Mouse (Mus musculus): ENCODE results near the gene Fmnl1.

Gene Fmnl1

GRCm38 (mm10) chr11:103160738-103161137, 10.2 kb upstream of the Fmnl1 start:
- no peak for DNase-seq (ENCODE audit: low spot score in 2 of 2)

DNA sequence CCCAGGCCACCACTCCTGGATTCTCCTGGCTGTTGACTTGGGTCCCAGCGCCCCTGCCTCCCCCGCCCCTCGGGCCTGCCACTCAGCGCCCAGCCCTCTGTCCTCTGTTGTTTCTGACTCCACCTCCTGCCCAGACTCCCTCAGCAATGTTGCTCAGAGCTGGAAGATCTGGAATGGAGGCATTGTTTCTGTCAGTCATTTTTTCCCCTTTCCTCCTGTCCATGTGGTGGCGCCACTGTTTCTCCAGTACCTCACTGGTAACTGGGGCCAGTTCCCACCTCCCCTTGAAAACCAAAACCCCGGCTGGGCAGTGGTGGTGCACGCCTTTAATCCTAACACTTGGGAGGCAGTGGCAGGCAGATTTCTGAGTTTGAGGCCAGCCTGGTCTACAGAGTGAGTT, 9.5 kb upstream of the Fmnl1 start:
- no peak for DNase-seq (ENCODE audit: low spot score in 2 of 2)

DNA sequence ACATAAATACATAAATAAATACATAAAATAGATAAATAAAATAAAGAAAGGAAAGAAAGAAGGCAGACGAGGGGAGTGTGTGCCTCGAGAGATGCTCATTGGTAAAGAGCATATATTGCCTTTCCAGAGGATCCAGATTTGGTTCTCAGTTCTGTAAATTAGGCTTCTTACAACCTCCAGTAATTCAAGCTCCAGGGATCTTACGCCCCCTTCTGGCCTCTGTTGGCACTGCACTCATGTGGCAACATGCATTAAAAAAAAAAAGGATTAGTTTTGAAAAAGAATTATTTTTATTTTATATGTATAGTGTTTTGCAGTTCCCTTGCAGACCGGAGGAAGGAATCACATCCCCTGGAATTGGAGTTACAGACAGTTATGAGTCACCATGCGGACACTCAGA, 8.8 kb upstream of the Fmnl1 start:
- DNase-seq (ENCODE audit: low spot score in 2 of 2) = peak in 1 of 2 experiments; percentile 74

DNA sequence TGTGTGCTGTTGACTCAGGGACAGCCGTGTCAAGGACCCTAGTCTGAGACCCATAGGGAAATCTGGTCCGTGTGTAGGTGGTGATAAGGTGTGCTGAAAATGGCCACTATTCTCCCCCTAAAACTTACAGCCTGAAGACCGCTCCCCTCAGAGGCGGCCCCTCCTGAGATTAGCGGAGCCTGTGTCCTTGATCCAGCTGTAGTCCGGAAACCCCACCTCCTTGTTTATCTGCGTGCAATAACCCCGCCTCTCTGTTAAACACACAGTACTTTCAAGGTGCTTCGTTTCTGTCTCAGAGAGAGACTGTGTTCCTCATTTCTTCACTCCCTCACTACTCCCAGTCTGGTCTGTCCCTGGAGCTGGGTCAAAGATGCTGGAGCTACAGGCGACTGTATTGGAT, 6.5 kb upstream of the Fmnl1 start:
- no peak for DNase-seq (ENCODE audit: low spot score in 2 of 2)

DNA sequence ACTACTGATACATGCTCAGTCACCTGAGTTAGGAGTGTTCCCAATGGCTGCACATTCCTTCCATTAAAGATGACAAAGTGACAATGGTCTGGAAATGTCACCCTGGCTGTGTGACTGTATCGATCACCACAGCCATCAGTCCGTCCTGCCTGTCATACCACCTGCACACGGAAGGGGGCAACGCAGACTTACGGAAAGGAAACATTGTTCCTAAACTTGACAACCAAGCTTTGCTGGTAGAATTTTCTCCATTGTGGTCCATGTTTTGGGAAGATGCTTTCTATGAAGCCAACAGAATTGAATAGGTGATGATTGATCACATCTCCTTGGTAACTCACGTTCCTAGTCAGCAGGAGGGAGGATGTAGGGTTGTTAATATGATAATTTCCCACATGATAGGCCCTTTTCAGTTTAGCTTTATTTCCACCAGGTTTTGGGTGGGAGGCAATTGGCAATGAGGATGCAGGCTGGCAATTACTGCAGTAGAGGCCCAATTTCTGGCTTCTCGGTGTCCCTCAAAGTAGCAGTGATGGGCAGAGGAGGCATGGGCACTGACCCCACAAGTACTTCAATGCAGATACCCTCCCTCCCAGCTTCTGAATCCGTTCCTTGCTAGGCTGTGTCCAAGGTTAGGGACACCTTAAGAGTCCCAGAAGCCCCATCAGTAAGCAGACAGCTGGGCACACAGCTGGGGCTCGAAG, 2.1 kb upstream of the Fmnl1 start:
- peak in 1 of 2 experiments; percentile 79 for DNase-seq (ENCODE audit: low spot score in 2 of 2)

DNA sequence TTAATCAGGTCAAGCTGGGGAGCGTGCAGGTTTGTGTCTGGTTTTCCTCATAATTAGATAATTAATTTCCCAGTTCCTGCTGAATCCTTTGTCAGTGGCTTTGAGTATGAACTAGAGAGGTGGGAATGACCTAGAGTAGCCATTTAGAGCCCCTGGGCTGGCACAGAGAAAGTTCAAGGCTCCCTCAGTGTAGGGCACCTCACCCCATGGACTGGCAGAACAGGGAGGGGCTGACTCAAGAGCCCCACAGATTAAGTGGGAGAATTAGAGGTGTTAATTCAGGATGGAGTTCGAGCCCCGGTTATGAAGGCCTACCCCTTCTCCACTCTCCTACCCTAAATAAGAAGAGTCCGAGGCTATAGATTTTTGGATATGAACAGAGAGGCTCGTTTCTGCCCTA, 1.2 kb upstream of the Fmnl1 start:
- DNase-seq (ENCODE audit: low spot score in 2 of 2) = no peak

DNA sequence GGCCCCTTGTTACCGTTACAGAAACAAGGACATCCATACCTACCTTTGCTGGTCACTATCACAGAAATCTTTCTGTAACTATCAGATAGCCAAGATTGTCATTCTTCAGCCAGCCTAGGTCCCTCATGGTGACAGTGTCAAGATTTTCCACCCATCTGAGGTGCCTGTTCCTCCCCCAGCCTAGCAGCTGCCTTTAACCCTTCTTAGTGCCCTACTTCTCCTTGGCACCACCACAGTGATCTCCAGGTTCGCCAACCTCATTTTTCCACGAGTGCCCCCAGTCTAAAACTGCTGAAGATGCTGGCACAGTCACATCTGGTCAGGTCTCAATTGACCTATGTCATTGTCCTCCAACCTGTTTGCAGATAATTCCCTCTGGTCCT, 805 bp upstream of the Fmnl1 start:
- DNase-seq (ENCODE audit: low spot score in 2 of 2) = no peak

DNA sequence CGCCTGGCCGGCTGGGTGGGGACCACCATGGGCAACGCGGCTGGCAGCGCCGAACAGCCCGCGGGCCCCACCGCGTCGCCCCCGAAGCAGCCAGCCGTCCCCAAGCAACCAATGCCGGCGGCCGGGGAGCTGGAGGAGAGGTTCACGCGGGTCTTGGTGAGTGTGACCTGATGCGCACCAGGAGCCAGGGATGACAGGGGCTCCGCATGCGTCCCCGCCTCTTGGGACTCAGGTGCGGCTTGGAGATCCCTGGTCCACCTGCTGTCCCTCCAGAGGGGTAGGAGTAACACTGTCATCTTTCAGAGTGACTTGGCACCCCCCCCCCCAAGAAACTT, 346 bp downstream of the Fmnl1 start:
- no peak for DNase-seq (ENCODE audit: low spot score in 2 of 2)

GRCm38 (mm10) chr11:103171703-103172391, 940 bp downstream of the Fmnl1 start:
- DNase-seq (ENCODE audit: low spot score in 2 of 2) = no peak

GRCm38 (mm10) chr11:103172392-103173040, 1.6 kb downstream of the Fmnl1 start:
- DNase-seq (ENCODE audit: low spot score in 2 of 2) = peak in 1 of 2 experiments; percentile 21

DNA sequence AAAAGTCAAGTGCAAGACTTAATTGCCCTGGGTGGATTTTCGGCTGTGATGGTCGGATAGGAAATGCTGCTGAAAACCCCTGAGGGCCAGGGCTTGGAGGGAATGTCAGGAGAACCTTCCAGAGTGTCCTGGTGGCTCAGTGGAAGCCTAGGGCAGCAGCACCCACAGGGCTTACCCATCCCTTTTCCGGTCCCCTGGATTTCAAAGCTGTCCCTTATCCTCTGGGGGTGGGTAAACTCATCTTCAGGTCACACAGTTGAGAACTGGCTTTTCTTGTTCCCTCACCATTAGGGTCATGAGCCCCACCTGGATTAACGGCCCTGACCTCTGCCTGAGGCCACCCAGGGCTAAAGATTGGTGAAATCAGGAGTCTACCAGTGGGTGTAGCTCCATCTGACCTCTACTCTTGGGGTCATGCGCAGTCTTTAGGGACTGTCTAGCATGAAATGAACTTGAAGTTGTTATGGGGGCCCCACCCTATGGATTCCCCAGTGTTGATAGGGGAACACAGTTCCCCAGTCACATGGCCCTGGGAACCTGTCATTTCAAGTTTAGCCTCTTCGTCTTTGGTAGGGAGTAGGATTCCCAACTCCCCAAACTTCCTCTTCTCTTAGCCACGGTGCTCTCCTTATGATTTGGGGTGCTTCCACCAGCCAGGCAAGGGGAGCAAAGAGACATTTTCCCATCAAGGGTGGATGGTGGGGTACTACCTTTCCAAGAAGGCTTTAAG, 2.3 kb downstream of the Fmnl1 start:
- no peak for DNase-seq (ENCODE audit: low spot score in 2 of 2)

GRCm38 (mm10) chr11:103173771-103174344, 3.0 kb downstream of the Fmnl1 start:
- DNase-seq (ENCODE audit: low spot score in 2 of 2) = peak in 1 of 2 experiments; percentile 25

GRCm38 (mm10) chr11:103174411-103174832, 3.5 kb downstream of the Fmnl1 start:
- no peak for DNase-seq (ENCODE audit: low spot score in 2 of 2)

DNA sequence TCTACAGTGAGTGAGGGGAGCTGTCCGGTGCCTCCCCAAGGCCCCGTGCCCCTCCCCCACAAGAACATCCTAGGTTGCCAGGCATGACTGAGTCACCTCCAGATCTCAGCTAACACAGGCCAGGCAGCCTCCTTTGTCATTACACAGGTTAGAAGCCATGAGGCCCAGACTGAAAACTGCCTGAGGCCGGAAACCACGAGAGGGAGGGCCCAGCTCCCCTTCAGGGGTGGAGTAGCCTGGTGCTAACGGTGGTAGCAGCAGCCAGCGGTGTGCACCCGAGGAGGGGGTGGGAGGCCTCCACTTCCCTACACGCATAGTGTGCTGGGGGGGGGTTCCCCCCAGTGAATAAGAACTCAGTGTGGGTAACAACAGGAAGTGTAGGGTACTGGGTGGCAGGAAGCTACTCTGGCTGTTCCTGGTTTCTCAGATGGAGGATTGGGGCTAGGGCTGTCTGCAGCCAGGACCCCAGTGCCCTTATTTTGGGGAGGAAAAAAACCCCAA, 4.0 kb downstream of the Fmnl1 start:
- peak; percentile 57 to 87 for DNase-seq (ENCODE audit: low spot score in 2 of 2)

DNA sequence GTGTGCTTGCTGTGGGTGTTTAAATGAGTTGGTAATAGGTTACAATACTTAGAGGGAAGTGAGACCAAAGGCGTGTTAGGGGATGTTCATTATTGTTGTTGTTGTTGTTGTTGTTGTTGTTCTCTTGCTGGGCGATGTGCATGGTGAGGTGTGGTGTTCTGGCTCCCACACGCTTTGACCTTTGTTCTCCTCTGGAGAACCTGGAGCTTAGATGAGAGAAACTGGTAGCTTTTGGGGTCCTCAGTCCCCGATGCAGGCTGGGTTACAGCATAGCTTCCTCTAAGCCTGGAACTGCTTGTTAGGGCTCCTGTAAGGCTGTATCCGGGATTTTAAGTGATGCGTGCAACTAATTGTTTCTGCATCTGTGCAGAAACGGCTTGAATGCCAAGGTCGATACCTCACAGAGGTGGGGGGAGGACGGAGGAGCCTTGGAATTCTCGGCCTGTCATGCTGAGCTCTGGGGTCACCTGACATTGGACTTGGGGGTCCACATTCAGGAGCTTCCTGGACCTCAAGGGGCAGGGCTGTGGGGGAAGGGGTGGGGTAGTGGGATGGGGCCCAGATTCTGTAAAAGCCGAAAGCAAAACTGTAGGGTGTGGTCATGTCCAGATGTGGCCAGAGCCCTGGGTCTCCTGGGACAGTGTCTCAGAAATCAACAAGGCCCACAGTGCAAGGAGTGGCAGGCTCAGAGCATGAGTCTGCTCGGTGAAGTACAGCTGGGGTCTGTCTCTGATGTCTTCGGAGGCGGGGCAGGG, 5.0 kb downstream of the Fmnl1 start:
- no peak for DNase-seq (ENCODE audit: low spot score in 2 of 2)

- no peak for DNase-seq (ENCODE audit: low spot score in 2 of 2)
These were observed 5.6 kb downstream of the Fmnl1 start for GRCm38 (mm10) chr11:103176510-103176909.

DNA sequence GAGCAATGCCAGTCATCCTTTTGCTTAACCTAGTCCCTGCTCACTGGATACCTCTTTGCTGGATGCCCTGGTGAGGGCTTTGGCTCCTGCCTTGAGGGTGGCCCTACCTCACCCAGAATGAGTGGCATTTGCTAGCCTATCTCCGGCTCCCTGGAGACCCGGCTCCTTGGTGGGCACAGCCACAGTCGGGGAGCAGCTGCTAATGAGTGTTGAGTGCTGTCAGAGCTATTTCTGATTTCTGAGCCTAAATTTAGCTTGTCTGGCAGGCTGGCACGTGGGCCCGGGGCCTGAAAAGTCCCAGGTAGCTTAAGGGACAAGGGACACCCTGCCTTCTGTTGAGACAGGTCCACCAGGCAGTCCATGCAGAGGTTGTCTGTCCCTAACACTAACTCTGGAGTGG, 6.3 kb downstream of the Fmnl1 start:
- no peak for DNase-seq (ENCODE audit: low spot score in 2 of 2)

DNA sequence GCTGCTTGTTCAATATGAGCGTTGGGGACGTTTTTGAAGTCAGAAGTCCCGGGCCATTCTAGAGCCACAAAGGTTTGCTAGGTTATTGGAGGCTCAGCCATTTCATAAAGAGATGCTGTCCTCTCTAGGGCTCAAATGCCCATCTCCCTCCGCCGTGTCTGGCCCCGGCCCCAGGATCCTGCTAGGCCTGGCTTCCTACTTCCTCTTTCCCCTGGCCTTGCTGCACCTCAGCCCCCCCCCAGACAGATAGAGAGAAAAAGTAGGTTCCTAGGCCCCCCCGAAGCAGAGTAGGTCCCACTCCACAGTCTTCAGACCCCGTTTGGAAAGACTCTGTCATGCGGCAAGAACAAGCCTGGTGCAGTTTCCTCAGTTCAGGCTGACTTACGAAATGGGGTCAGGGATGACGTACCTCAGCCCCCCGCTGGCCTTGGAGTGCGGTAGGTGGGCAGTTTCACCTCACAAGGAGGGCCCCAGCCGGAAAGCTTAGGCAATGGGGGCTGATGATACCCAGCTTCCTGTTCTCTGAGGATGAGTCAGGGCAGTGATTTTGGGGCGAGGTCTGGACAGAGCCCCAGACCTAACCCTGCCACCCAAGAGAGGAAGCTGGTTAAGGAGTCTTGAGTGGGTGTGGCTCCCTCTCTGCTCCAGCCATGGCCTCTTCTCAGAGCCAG, 7.0 kb downstream of the Fmnl1 start:
- peak in 1 of 2 experiments; percentile 38 for DNase-seq (ENCODE audit: low spot score in 2 of 2)

GRCm38 (mm10) chr11:103178748-103179147, 7.8 kb downstream of the Fmnl1 start:
- DNase-seq (ENCODE audit: low spot score in 2 of 2) = no peak

DNA sequence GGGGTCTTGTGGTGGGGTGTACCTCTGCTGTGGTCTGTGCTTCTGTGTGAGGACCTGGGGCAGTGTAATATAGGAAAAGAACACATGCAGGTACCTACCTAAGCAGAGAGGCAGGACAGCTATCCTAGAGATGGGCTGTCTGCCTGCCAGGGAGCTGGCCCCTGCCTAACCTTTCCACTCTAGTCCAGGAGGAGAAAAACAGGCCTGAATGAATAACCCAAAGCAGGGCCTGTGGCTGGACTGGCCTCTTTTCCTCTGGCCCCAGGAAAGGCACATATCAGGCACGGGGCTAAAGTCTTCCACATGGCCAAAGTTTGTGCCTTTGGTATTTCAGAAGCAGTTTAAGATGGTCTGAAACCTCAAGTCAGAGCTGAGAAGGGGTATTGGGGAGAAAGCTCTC, 9.5 kb downstream of the Fmnl1 start:
- DNase-seq (ENCODE audit: low spot score in 2 of 2) = no peak

- no peak for DNase-seq (ENCODE audit: low spot score in 2 of 2)
These were observed 10.4 kb downstream of the Fmnl1 start for GRCm38 (mm10) chr11:103181349-103181748.

Data from spleen, postnatal 10 days (tissue).